20 mouse cellular contexts compared by ENCODE assay signal in the genomic region with DNA sequence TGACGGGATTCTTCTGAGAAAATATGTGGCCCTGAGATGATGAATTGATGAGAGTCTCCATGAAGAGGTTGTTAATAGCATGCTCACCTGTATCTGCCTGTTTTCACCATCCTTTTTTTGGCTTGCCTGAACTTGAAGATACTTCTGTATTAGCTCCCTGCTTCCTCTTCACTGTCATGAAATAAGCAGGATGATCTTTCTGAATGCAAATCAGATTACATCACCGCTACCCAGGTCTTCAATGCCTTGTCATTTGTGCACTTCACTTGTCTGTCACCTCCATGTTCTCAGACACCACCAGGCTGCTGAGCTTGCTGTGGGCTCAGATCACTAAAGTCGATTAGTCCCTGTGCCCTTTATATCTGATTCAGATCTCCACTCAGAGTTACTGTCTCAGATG.
A peak's percentile ranks its signal among the peaks of the same experiment; 100 is the strongest.
DNase-seq lines count a peak whose midpoint lies in the region.
"Had no signal": no experiment of that assay in that cellular context is flagged by ENCODE, and none has a peak within 500 bp of the region (broad histone marks: within the 10 kb centered on the region; RNA-seq: fewer than 3 reads in every experiment).

No protein-coding gene starts in this region.

- no peaks in the 10 kb centered on the region for H3K36me3 ChIP-seq in macrophage (ENCODE audit: inconsistent target)
- H3K36me3 ChIP-seq: embryonic facial prominence, embryonic 10.5 days; embryonic facial prominence, embryonic 12.5 days; forebrain, embryonic 15.5 days; G1E had no signal

- peak; percentile 11 for DNase-seq in brain, adult 2 months (ENCODE audit: low read depth, low spot score)
- no peak for DNase-seq in thymus, postnatal 14 days
- no peak for DNase-seq in embryo, embryonic 10.5 days (ENCODE audit: low spot score)
- DNase-seq in liver = no peak
- DNase-seq: adrenal gland, adult 8-10 months; adrenal gland, postnatal 14 days; adrenal gland, postnatal 36 days; cerebellum, adult 11 months; cerebellum, adult 18-20 months; cerebellum, adult 8-10 months; cerebellum, adult 9-11 months; cerebellum, postnatal 14 days; cerebellum, postnatal 36 days; forebrain, postnatal 0 days had no signal

- WGBS in macrophage (ENCODE audit: missing documents) = 94% methylated on average over 3 of the region's 3 CpGs

- H3K27ac ChIP-seq in macrophage = peak overlapping the region; percentile 33
- H3K27ac ChIP-seq: embryonic facial prominence, embryonic 10.5 days; embryonic facial prominence, embryonic 12.5 days; forebrain, embryonic 13.5 days; forebrain, embryonic 15.5 days had no signal

- H3K4me3 ChIP-seq in macrophage (ENCODE audit: inconsistent target) = no peak overlapping the region
- H3K4me3 ChIP-seq: embryonic facial prominence, embryonic 10.5 days; embryonic facial prominence, embryonic 12.5 days; forebrain, embryonic 13.5 days; forebrain, embryonic 15.5 days had no signal

- H3K79me2 ChIP-seq in macrophage (ENCODE audit: inconsistent target) = no peaks in the 10 kb centered on the region
